Mouse (Mus musculus) erythroblast, adult 5-6 weeks (primary cell): ENCODE results near the gene Eefsec. TPM values are rescaled to one million over a fixed set of nuclear protein-coding genes. Genes with fewer than 3 reads are reported as not detected.

Source experiments
- ATAC-seq: replicated peaks from 2 replicates; pipeline ENCODE4 v1.8.0; 2016; ENCODE audit warnings: moderate number of reproducible peaks, mild to moderate bottlenecking, moderate TSS enrichment, inconsistent platforms; ENCODE audit not compliant: poor library complexity, low FRiP score, severe bottlenecking
- total RNA-seq, 2 experiments: library from RNA; stranded (forward) in 1 of 2; stranded (reverse) in 1 of 2; fragments of 150-400 nt in 1 of 2; fragments of 200-764, 138-1000 nt in 1 of 2; gene quantifications; 2 replicates each; pipeline versions ENCODE4 v1.2.3 to v1.2.4; 2015 to 2017; ENCODE audit warnings: low replicate concordance in 2 of 2

Gene Eefsec
- total RNA-seq, 2 experiments from 2014 or later, result 6.7 to 12.4 TPM

DNA sequence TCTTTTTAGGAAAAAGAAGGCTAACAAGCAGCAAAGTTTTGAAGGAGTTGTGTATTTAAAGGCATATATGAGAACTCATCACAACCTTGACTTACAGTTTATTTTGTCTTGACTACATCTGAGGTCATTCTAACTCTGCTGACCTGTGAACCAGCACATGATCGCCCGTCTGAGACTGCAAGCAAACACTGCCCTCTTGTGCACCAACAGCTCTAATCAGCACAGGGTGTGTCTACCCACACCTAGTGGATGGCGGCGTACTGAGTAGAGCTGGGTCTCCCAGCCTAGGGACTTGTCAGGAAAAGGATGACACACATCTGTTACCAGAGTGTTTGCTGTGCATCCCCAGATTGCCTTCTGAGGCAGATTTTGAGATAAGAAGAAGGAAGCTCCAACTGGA, 15.1 kb downstream of the Eefsec start:
- 0 out of 2 replicates have a peak, but pooled peaks have one; percentile 41 for ATAC-seq

DNA sequence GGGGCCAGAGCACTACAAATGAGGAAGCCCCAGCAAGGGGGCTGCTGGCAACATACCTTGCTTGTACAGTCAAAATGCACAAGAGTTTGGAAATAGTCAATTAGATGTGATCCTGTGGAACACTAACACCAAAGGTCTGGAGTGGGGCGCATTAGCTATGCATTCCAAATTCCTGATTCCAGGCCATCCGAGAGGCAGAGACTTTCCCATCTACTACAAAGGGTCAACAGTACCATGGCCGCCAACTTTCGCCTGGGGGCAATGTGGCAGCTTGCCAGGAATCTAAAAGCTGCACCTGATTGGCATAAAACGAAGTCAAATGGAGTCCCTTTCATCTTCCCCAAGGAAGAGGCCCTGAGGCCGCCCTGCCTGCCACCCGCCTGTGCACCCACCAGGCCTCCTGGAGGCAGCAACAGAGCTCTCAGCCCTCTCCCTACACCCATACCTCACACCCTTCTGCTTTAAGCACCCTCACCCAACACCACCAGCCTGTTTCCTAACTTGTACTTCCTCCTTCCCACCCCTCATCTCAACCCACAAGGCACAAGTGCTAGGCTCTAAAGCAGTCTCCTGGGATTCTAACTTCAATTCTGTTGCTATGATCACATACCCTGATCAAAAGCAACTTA, 30.1 kb downstream of the Eefsec start:
- ATAC-seq, result no peak

DNA sequence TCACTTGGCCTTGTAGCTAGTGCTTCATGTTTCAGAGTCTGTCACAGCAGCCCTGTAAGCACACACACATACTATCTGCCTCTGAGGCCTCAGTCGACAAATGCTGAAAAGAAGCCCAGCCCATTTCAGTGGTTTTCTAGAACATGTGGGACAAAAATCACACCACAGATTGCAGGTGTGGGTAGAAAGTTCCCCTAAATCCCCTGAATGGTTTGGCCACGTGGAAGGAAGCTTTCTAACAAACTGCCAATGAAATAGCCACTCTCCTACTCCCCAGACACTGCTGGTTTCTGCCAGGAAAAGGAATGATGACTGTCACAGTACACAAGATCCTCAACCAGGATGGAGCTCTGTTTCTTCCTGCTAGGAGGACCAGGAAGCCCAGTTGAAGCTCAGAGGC, 33.7 kb downstream of the Eefsec start:
- ATAC-seq, result no peak

DNA sequence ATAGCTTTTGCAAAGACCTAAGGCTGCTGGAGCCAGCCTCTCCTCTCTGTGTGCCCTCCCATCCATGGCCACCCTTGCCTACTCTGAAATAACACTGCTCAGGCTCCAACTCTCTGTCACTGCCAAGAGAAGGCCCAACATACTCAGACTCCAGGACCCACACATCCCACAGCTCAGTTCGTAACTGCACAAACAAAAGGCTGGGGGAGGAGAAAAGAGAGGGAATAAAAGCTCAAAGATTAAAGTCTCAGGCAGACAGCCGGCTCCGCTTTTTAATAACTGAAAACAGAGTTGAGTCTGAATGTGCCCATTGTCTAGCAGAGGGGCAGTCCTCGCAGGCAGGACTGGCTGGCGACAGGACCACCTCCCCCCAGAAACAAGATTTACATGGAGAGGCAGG, 36.8 kb downstream of the Eefsec start:
- no peak for ATAC-seq

DNA sequence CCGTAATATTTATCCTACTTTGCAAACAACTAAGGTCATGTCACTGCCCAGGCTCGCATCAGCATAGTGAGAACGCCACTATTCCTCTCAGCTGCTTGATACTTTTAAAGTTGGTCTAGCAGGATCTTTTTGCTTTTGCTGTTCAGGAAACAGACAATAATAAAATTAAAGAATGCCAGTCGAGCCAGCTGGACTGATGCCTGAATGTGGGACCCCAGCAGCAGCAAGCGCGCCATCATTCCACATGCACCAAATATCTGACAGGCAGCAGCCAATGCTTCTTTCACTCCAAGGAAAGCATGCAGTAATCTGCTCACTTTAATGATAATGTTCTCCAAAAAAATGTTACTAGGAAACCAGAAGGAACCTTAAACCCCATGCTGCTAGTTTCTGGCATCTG, 45.9 kb downstream of the Eefsec start:
- ATAC-seq, result no peak

DNA sequence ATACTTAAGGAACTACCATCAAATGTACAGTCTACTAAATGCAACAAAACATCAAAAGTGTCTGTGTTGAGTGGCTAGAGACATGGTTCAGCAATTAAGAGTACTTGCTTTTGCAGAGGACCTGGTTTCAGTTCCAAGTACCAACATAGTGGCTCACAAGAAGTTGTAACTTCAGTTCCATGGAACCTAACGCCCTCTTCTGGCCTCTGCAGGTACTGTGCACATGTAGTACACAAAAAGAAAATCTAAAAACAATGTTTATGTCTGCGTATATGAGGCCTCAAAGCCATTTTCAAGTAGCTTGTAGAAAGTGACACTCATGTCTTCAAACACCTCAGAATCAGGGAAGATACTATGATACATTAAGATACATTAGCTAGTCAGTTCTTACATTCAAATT, 48.4 kb downstream of the Eefsec start:
- ATAC-seq, result no peak

DNA sequence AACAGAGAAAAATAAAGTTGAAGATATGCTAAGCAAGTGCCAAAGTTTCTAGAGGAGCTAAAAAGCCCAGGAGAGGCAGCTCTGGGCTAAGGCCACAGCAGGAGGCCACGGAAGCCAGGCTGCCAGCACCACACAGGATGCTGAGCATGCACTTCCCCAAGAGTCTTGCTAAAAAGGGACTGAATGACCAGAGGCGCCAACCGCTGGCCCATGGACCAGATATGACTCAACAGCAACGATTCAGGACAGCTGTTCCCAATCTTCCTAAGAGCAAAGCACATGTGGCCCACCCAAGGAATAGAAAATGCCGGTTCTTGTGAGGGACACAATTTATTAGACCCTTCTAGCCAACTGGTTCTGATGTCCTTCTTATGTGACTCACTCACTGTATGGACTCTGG, 57.4 kb downstream of the Eefsec start:
- no peak for ATAC-seq

DNA sequence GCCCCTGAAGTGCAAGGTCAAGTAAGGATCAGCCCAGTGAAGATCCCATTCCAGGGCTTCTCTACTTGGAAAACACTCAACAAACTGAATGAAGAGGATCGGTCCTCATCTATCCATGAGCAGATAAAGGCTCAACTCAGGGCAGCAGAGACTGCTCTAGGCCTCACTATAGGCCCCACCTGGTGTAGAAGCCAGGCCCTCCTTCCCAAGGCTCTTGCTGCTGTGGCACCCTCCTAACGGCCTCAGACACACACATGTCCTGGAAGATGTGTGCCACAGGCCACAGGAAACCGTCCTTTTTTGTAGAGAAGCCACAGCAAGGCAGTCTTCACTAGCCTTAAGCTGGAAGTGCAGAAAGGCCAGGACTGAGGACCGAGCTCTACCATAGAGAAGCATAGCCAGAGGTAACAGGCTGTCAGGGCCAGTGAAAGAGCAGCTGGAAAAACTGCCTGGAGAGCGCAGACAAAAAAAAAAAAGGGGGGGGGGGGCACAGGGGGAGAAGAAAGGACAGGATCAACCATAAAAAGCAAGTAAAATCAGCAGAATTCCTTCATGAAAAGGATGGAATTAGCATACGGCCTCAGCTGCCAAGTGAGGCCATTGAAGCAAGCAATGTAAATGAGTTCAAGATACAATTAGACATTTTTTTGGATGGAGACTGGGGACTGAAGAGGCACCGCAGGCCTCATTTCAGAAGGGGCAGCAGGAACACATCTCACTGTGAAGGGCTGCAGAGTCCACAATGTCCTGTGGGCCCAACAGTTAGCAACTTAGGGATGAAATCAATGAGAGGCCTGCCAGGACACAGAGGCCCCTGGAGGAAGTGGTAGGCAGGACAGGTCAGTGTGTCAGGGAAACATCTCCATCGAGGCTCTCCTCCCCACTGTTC, 58.3 kb downstream of the Eefsec start:
- no peak for ATAC-seq

DNA sequence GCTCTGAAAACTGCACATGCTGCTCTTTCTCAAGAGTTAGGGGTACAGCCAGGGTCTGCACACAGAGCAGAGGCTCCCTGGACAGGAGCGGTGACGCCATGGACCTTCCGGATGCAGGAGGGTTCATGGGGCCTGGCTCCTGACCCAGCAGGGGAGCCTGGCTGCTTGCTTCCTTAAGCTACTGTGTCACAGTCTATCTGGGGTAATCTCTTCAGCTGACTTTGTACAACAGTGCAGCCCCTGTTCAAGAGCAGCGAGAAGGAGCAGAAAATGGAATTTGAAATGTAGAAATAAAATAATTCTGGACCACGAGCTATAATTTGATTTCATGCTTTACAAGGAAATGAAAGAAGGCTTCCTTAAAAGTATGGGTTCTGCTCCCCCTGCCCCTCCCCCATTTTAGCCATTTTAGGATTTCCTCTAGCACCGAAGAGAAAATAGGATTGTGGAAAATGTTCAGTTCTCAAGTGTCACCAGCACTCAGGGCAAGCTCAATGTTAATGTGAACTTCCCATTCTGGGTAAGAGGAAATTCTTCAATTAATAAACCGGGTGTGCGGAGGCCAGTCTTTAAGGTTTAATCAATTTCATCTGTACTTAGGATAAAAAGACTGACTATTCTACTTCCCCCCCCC, 61.8 kb downstream of the Eefsec start:
- no peak for ATAC-seq

DNA sequence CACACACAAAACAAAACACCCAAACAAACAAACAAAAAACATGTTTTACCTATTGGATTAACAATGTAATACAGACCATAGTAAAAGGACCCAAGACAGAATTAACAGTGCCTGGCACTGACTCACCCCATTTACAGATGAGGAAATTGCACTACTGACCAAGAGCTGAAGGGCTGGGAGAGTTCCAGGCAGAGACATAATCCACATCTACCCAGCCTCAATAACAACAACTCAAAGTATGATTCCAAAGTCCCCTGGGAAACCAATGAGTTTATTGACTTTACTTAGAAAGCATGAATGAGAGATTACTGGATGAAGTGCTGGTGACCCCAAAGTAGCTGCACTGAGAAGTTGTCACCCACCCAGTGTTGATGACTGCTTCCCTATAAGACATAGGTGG, 62.6 kb downstream of the Eefsec start:
- no peak for ATAC-seq

DNA sequence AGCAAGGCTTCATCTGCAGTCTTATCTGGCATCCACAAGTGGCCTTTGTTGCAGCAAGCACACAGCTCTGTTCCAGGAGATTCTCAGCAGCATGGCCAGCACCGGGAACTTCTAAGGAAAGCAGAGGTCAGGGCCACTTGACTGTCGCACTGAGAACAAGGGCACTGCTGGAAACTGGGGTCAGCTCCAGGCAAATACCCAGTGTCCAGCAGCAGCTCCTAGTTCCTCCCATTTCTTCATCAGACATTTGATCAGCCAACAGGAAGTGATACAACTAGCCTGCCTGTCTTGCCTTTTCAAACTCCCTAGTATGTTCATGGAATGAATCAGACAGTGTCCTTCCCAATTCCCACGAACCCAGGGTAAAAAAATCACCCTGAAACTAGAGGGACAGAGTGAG, 66.6 kb downstream of the Eefsec start:
- ATAC-seq, result no peak

DNA sequence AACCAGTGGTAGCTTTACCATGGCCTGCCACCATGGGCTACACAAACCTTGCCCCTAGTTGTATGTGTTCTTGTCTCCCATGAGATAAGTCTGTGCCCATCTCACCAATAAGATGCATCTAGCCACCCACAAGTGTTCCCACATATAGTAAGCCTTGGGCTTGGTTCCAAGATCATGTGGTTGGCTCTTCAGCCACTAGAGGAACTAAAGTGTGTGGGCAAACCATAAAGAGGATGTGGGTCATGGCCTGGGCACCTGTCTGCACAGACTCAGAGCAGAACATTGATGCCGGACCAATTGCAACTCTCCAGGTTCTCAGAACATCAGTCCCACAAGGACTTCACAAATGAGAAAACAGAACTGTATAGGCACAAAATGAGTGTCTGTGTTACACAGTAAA, 67.5 kb downstream of the Eefsec start:
- no peak for ATAC-seq

DNA sequence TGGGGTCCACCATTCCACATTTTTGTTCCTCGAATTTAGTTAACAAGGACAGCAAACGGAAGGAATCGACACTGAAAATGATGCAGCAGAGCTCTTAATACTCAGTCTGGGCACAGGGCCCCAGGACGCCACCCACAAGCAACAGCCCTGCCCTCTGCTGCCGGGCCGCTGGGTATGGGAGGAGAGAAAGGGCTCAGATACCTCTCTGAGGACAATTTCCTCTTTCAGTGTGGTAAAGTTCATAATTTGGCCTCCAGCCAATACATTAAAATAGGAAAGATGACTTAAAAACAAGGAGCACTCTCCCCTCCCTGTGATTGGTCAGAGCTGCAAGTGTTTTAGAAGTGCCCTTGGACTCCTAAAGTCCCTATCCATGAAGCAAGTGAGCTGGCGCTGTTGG, 72.1 kb downstream of the Eefsec start:
- ATAC-seq, result no peak

DNA sequence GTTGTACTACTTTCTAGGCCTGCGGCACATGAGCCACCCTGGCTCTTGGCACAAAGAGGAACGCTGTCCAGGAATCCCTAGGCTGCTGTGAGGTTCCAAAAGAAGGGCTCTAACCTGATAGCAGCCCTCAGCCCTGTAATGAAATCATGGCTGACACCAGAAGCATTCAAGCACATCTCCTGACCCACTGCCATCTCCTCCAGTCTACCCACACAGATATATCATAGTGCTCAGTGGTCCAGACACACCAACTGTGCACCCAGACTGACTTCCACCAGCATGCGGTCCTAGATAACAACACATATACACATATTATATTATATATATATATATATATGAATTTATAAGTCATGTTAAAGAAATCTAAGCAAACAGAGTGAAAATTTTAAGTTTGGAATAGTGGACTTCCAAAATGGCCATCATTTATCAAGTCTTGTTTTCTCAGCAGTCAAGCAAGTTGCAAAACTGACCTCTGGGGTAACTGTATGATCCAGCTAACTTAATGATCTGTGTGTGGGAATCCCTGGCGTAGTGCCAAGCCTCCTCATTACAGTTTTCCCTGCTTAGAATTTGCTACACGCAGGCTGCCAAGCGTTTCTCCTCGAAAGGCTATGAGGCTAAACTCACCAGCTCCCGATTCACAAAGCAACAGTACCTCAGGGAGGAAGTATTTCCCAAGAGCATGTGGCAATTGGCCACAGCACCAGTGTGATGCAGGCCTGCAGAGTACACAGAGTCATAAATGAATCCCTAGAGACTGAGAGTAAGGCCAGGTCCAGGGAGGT, 76.3 kb downstream of the Eefsec start:
- no peak for ATAC-seq

DNA sequence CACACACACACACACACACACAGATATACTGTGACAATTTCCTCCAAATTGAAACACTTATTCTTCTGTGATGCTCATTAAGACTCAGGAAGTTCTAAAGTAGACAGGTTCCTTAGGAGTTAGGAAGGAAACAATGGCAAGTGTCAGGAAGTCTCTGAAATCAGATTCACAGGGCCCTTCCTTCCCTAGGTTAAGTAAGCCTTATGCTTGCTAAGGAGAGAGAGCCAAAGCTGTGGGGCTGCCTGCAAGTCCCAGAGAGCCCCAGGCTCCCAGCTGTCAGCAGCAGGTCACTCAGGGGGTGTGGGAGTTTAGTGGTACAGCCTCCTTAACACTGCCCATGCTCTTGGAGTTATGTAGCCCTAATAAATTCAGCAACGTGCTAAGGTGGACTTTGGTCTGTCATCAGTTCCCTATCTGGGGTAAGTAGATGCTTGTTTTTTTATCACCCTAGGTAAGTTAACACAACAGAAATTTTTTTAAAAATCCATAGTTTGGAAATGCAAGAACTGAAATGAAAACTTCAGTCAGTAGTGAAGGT, 82.8 kb downstream of the Eefsec start:
- no peak for ATAC-seq

DNA sequence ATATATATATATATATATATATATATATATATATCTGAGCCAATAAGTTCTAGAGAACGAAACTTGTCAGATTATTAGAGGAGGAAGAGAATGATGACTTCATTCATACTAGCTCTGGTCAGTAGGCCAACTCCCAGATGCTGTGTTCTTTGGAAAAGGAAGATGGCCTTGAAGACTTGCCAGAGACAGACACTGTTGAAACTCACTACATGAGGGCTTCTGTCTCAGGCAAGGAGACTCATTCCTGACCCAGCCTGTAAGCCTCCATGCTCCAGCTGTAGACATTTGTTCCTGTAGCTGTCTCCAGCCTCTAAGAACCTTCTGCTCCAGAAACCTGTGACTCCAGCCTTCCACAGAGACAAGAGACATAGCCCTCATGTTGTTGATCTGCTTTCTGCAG, 85.2 kb downstream of the Eefsec start:
- ATAC-seq, result no peak

DNA sequence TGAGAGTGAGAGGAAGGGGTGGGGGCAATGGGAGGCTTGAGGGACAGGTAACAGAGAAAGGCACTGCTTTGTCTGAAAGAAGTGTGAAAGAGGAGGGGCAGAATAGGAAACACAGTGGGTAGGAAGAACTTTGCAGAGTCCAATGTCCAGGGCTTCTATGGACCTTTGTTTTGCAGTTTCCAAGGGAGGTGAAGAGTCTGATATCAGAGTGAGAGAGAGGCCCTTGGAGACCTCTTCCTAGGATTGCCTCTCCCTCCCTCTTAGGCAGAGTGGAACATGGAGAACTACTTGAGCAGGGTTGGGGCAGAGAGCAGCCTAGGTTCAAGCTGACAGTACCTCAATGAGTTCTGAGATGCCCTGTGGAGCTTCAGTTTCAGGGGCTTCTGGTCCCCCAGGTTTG, 88.1 kb downstream of the Eefsec start:
- no peak for ATAC-seq

DNA sequence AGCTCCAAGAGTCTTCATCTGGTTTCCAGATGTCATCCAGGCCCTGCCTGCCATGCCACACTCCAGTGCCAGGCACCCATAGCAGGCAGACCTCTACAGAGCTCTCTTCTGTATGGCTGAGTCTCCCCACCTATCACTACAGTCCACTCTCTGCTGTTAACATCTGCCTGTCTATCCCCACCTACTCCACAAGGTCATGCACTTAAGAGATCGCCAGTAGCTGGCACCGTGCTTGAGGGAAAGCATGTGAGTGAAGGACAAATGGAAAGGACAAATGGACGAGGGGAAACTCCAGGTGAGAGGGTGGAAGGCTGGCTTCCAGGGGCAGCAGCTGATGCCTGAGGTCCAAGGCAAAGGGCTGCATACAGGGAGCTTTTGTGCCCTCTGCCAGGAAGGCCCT, 90.5 kb downstream of the Eefsec start:
- ATAC-seq, result no peak

DNA sequence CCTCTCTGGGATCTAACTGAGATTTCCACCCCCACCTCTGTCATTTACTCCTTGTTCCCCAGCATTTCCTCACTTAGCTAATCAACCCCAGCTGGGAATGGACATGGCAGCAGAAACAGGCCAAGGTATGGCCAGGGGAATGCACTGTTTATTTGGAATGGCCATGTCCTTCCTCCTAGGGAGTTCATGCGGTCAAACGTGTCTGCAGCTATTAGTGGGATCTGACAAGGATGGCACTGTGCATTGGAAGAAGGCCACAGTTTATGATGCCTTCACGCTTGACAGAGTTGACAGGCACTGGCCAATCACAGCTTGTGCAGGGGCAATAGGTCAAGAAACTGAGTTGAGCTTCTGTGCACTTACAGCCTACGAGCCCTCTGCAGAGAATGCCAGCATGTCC, 93.8 kb downstream of the Eefsec start:
- ATAC-seq, result no peak

DNA sequence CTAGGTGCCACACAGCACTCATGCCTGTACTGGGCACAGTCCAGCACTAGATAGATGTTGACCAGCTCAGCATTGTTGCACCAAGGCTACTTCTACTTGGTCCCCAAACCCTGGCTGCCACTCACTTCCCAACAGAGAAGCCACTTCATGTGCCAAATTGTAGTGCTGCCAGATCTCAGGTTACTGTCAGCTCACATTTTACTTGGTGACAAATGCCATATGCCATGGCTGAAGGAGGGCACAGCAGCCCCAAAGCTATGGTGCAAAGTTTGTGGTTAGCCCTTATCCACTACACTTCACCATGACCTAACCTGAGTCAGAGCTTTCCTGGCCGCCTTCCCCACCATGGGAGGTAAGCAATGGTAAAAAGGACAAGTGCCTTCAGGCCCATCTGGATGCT, 99.6 kb downstream of the Eefsec start:
- ATAC-seq, result no peak
